Mouse (Mus musculus) heart, embryonic 16.5 days (tissue): ENCODE measurements around the gene Fmnl3. TPM values are rescaled to one million over a fixed set of nuclear protein-coding genes. Genes with fewer than 3 reads are reported as not detected.

Experiments
- ATAC-seq: fragments of 200-750 bp; cut with Nextera tagmentation; replicated peaks from 2 replicates; pipeline ENCODE4 v1.8.0; 2017; ENCODE audit warnings: moderate number of reproducible peaks; ENCODE audit not compliant: insufficient read depth, low FRiP score; ENCODE audit errors: extremely low read depth
- H3K27ac ChIP-seq: fragments of 300-500 bp; sonication (generic); 2 replicates; pipeline ENCODE4 v1.5.1; 2014; ENCODE audit warnings: mild to moderate bottlenecking, low read length, control low read depth, moderate library complexity
- H3K27me3 ChIP-seq: fragments of 300-500 bp; sonication (generic); 2 replicates; pipeline ENCODE4 v1.6.1; 2014; ENCODE audit warnings: low read length, mixed read lengths; ENCODE audit not compliant: control insufficient read depth, insufficient read depth
- H3K36me3 ChIP-seq: fragments of 300-500 bp; sonication (generic); 2 replicates; pipeline ENCODE4 v1.6.1; 2014; ENCODE audit not compliant: control insufficient read depth, insufficient read depth
- H3K4me1 ChIP-seq: fragments of 300-500 bp; sonication (generic); 2 replicates; pipeline ENCODE4 v1.6.1; 2014; ENCODE audit warnings: low read length, mixed read lengths; ENCODE audit not compliant: control insufficient read depth, insufficient read depth
- H3K4me2 ChIP-seq: fragments of 300-500 bp; sonication (generic); 2 replicates; pipeline ENCODE4 v1.6.1; 2014; ENCODE audit warnings: low read depth, mild to moderate bottlenecking, control low read depth, low read length
- H3K4me3 ChIP-seq: fragments of 300-500 bp; sonication (generic); 2 replicates; pipeline ENCODE4 v1.5.1; 2014; ENCODE audit warnings: mild to moderate bottlenecking, control low read depth, low read length
- H3K9ac ChIP-seq: fragments of 300-500 bp; sonication (generic); 2 replicates; pipeline ENCODE4 v1.6.1; 2014; ENCODE audit warnings: low read length, control low read depth
- H3K9me3 ChIP-seq: fragments of 300-500 bp; sonication (generic); replicated peaks from 2 replicates; pipeline ENCODE4 v1.6.1; 2016; ENCODE audit warnings: low read length; ENCODE audit not compliant: control insufficient read depth
- WGBS: fragments of 180-500 bp; shearing (Covaris S2); extraction: QIAGEN DNeasy Blood & Tissue Kit; methylation state at CpG from one replicate; pipeline ENCODE4 v1.1.7; 2014; 5-methylcytosine and 5-hydroxymethylcytosine counted together
- polyA plus RNA-seq: library from polyadenylated mRNA; unstranded; fragments of >200 nt; fragmentation: Nextera tagmentation; extraction: Ambion mirVana; gene quantifications from 2 replicates; pipeline ENCODE4 v1.2.1, GENCODE M21; 2015

Fmnl3 gene
- polyA plus RNA-seq, 1 experiment from 2014 or later, result 13.0 TPM

GRCm38 (mm10) chr15:99375036-99375435 lies 4.8 kb upstream of the Fmnl3 start:
- no peak for ATAC-seq
- Histone ChIP-seq H3K4me3 (no peak overlapping the region), H3K4me1 (peaks cover 2% of the 10 kb centered on the region), H3K27me3 (no peaks in the 10 kb centered on the region), H3K9ac (no peak overlapping the region), H3K36me3 (no peaks in the 10 kb centered on the region), H3K27ac (no peak overlapping the region), H3K9me3 (peaks cover 7% of the 10 kb centered on the region), H3K4me2 (no peak overlapping the region)
- 89% methylated on average over 5 of the region's 5 CpGs for WGBS

- no peaks in the 10 kb centered on the region for H3K27me3 ChIP-seq
- H3K27ac ChIP-seq, result no peak overlapping the region
- no peaks in the 10 kb centered on the region for H3K36me3 ChIP-seq
- WGBS, result 77% methylated on average over 9 of the region's 9 CpGs
- no peak overlapping the region for H3K4me2 ChIP-seq
- H3K9ac ChIP-seq, result no peak overlapping the region
- no peaks in the 10 kb centered on the region for H3K9me3 ChIP-seq
- no peak for ATAC-seq
- peaks cover 12% of the 10 kb centered on the region for H3K4me1 ChIP-seq
- no peak overlapping the region for H3K4me3 ChIP-seq
Observed at GRCm38 (mm10) chr15:99372761-99373160, 2.5 kb upstream of the Fmnl3 start.

GRCm38 (mm10) chr15:99371526-99372340 lies 1.5 kb upstream of the Fmnl3 start:
- Histone ChIP-seq H3K36me3 (no peaks in the 10 kb centered on the region), H3K9ac (no peak overlapping the region), H3K4me2 (no peak overlapping the region), H3K27ac (no peak overlapping the region), H3K27me3 (no peaks in the 10 kb centered on the region), H3K9me3 (no peaks in the 10 kb centered on the region), H3K4me3 (no peak overlapping the region), H3K4me1 (peaks cover 12% of the 10 kb centered on the region)
- WGBS, result 72% methylated on average over 7 of the region's 7 CpGs
- no peak for ATAC-seq

- peak overlapping the region; percentile 93 for H3K4me3 ChIP-seq
- H3K9ac ChIP-seq, result peak overlapping the region; percentile 96
- peaks cover 17% of the 10 kb centered on the region for H3K4me1 ChIP-seq
- H3K27me3 ChIP-seq, result no peaks in the 10 kb centered on the region
- 2% methylated on average over 36 of the region's 39 CpGs for WGBS
- H3K27ac ChIP-seq, result peak overlapping the region; percentile 91
- H3K36me3 ChIP-seq, result no peaks in the 10 kb centered on the region
- ATAC-seq, result peak; percentile 68
- peak overlapping the region; percentile 74 for H3K4me2 ChIP-seq
- H3K9me3 ChIP-seq, result no peaks in the 10 kb centered on the region
Observed at GRCm38 (mm10) chr15:99369391-99370171, 701 bp downstream of the Fmnl3 start.

- H3K27ac ChIP-seq, result peak overlapping the region; percentile 18
- peak overlapping the region; percentile 96 for H3K9ac ChIP-seq
- peak overlapping the region; percentile 74 for H3K4me2 ChIP-seq
- no peaks in the 10 kb centered on the region for H3K36me3 ChIP-seq
- H3K4me1 ChIP-seq, result peaks cover 24% of the 10 kb centered on the region
- H3K9me3 ChIP-seq, result no peaks in the 10 kb centered on the region
- no peaks in the 10 kb centered on the region for H3K27me3 ChIP-seq
- no peak for ATAC-seq
- peak overlapping the region; percentile 93 for H3K4me3 ChIP-seq
- WGBS, result 47% methylated on average over 4 of the region's 4 CpGs
Observed at GRCm38 (mm10) chr15:99368583-99369266, 1.6 kb downstream of the Fmnl3 start.

- Histone ChIP-seq H3K27ac (peak overlapping the region; percentile 49), H3K36me3 (no peaks in the 10 kb centered on the region), H3K9ac (0 out of 2 replicates have a peak overlapping the region, but pooled peaks have one; percentile 13), H3K4me3 (no peak overlapping the region), H3K4me2 (peak overlapping the region; percentile 16; the same call in 1 of the 2 replicates), H3K4me1 (peaks cover 21% of the 10 kb centered on the region), H3K27me3 (no peaks in the 10 kb centered on the region), H3K9me3 (no peaks in the 10 kb centered on the region)
- WGBS, result 52% methylated on average over 8 of the region's 8 CpGs
- no peak for ATAC-seq
Observed at GRCm38 (mm10) chr15:99364921-99365320, 5.4 kb downstream of the Fmnl3 start.

- Histone ChIP-seq H3K9ac (no peak overlapping the region), H3K27me3 (no peaks in the 10 kb centered on the region), H3K27ac (peak overlapping the region; percentile 68; the same call in 1 of the 2 replicates), H3K4me3 (no peak overlapping the region), H3K36me3 (no peaks in the 10 kb centered on the region), H3K4me1 (peaks cover 23% of the 10 kb centered on the region), H3K4me2 (no peak overlapping the region; the same call in 1 of the 2 replicates), H3K9me3 (no peaks in the 10 kb centered on the region)
- 58% methylated on average over 7 of the region's 7 CpGs for WGBS
- no peak for ATAC-seq
Observed at GRCm38 (mm10) chr15:99364022-99364530, 6.2 kb downstream of the Fmnl3 start.

GRCm38 (mm10) chr15:99358952-99359351 lies 11.3 kb downstream of the Fmnl3 start:
- Histone ChIP-seq H3K27ac (no peak overlapping the region), H3K27me3 (no peaks in the 10 kb centered on the region), H3K4me2 (no peak overlapping the region), H3K9ac (no peak overlapping the region), H3K4me1 (peaks cover 34% of the 10 kb centered on the region), H3K36me3 (no peaks in the 10 kb centered on the region), H3K9me3 (no peaks in the 10 kb centered on the region), H3K4me3 (no peak overlapping the region)
- no peak for ATAC-seq
- WGBS, result 82% methylated on average over 9 of the region's 9 CpGs
